ENCODE assay signal across 14 mouse cellular contexts in genomic region chrY:10706686-10707085, GRCm38 (mm10). TPM values are rescaled to one million over a fixed set of nuclear protein-coding genes. Genes with fewer than 3 reads are reported as not detected.
A peak's percentile ranks its signal among the peaks of the same experiment; 100 is the strongest.
DNase-seq lines count a peak whose midpoint lies in the region.
"Had no signal": no experiment of that assay in that cellular context is flagged by ENCODE, and none has a peak within 500 bp of the region (broad histone marks: within the 10 kb centered on the region; RNA-seq: fewer than 3 reads in every experiment).

No protein-coding gene starts in this region.

- peak; percentile 2 to 13 for DNase-seq in adrenal gland, adult (ENCODE audit: inconsistent age in 2 of 2, low spot score in 1 of 2)
- peak; percentile 2 for DNase-seq in cerebellum, adult 11-12 months
- DNase-seq in heart, adult 11 months, result peak; percentile 89
- DNase-seq in heart, postnatal 4 days, result peak; percentile 2
- peak; percentile 1 for DNase-seq in kidney, adult 18-20 months
- peak; percentile 2 for DNase-seq in ovary, postnatal 36 days (ENCODE audit: low spot score)
- peak; percentile 2 for DNase-seq in testis, postnatal 14 days (ENCODE audit: low spot score)
- DNase-seq in urinary bladder, postnatal 4 days (ENCODE audit: low spot score in 2 of 2), result peak; percentile 15 to 50

RNA-seq across cellular contexts. Expression of gene Gm20777, which starts 45.6 kb away (rescaled TPM):
- not detected for total RNA-seq in heart, postnatal 4 days (2021)
- total RNA-seq: adrenal gland, adult 2 months; adrenal gland, postnatal 10 days; adrenal gland, postnatal 36 days; CH12.LX; forebrain, postnatal 0 days; G1E had no signal

Comparison
In these comparisons a context has a peak if more than half of its experiments do, and no peak if none do; other contexts are left out.
1. Peak in every context shown above with its lines: DNase-seq.
2. DNase-seq: peak in every context shown above with its lines; median percentile 89 in heart, adult 11 months; 32 in urinary bladder, postnatal 4 days; 8 in adrenal gland, adult; 2 in cerebellum, adult 11-12 months; 2 in heart, postnatal 4 days; 2 in ovary, postnatal 36 days; 2 in testis, postnatal 14 days; 1 in kidney, adult 18-20 months.